17 mouse cellular contexts compared by ENCODE assay signal in genomic region chr11:78211513-78211912, GRCm38 (mm10). TPM values are rescaled to one million over a fixed set of nuclear protein-coding genes. Genes with fewer than 3 reads are reported as not detected.
A peak's percentile ranks its signal among the peaks of the same experiment; 100 is the strongest.
DNase-seq lines count a peak whose midpoint lies in the region; ATAC-seq and TF ChIP-seq lines count a peak whose summit lies in the region.
"Had no signal": no experiment of that assay in that cellular context is flagged by ENCODE, and none has a peak within 500 bp of the region (broad histone marks: within the 10 kb centered on the region; RNA-seq: fewer than 3 reads in every experiment).

No protein-coding gene starts in this region.

- no peaks in the 10 kb centered on the region for H3K27me3 ChIP-seq in lung, postnatal 0 days (replicated peaks; ENCODE audit: insufficient read depth, low read length)
- no peaks in the 10 kb centered on the region for H3K27me3 ChIP-seq in stomach, postnatal 0 days (ENCODE audit: control insufficient read depth, insufficient read depth, low read length)
- H3K27me3 ChIP-seq: embryonic facial prominence, embryonic 12.5 days had no signal

- DNase-seq in lung, postnatal 0 days (ENCODE audit: low spot score), result peak; percentile 52
- DNase-seq in lung, adult 2 months, result no peak
- peak; percentile 56 for DNase-seq in adipocyte (ENCODE audit: low spot score)
- DNase-seq in stomach, postnatal 0 days (ENCODE audit: low spot score), result peak; percentile 72
- DNase-seq in retina, embryonic 14.5 days (ENCODE audit: low spot score), result no peak
- DNase-seq: adrenal gland, adult 8-10 months; adrenal gland, postnatal 14 days; adrenal gland, postnatal 36 days; cerebellum, adult 11-12 months; cerebellum, adult 2 months; cerebellum, adult 9-10 months; cerebellum, postnatal 10 days; cerebellum, postnatal 25 days had no signal

- WGBS in lung, postnatal 0 days, result 53% methylated on average over 5 of the region's 5 CpGs
- WGBS in lung, adult 2 months, result 65% methylated on average over 5 of the region's 5 CpGs
- 66% methylated on average over 5 of the region's 5 CpGs for WGBS in stomach, postnatal 0 days

- H3K36me3 ChIP-seq in lung, postnatal 0 days (ENCODE audit: insufficient read depth, low read length), result peaks cover 82% of the 10 kb centered on the region
- peaks cover 57% of the 10 kb centered on the region for H3K36me3 ChIP-seq in stomach, postnatal 0 days (ENCODE audit: control insufficient read depth, insufficient read depth, low read length)

- no peaks in the 10 kb centered on the region for H3K9me3 ChIP-seq in lung, postnatal 0 days (ENCODE audit: low read length)
- H3K9me3 ChIP-seq in stomach, postnatal 0 days (ENCODE audit: control insufficient read depth, low read length), result no peaks in the 10 kb centered on the region
- H3K9me3 ChIP-seq: embryonic facial prominence, embryonic 10.5 days; embryonic facial prominence, embryonic 12.5 days had no signal

- H3K4me1 ChIP-seq in lung, postnatal 0 days (ENCODE audit: insufficient read depth, low read depth, low read length), result no peaks in the 10 kb centered on the region
- no peaks in the 10 kb centered on the region for H3K4me1 ChIP-seq in lung, adult 2 months (ENCODE audit: control insufficient read depth, insufficient read depth, low read length)
- H3K4me1 ChIP-seq in stomach, postnatal 0 days (replicated peaks; ENCODE audit: control insufficient read depth, insufficient read depth), result no peaks in the 10 kb centered on the region
- H3K4me1 ChIP-seq: embryonic facial prominence, embryonic 10.5 days; embryonic facial prominence, embryonic 12.5 days had no signal

- H3K27ac ChIP-seq in lung, postnatal 0 days (ENCODE audit: low read length), result no peak overlapping the region
- H3K27ac ChIP-seq in stomach, postnatal 0 days (replicated peaks), result no peak overlapping the region
- H3K27ac ChIP-seq: embryonic facial prominence, embryonic 10.5 days; embryonic facial prominence, embryonic 12.5 days had no signal

- no peak for TF ChIP-seq CTCF in lung, postnatal 0 days (IDR thresholded peaks at IDR 0.05)
- TF ChIP-seq CTCF in lung, adult 2 months (IDR thresholded peaks at IDR 0.05; ENCODE audit: insufficient read depth, low read length), result no peak
- no peak for TF ChIP-seq CTCF in stomach, postnatal 0 days (IDR thresholded peaks at IDR 0.05; ENCODE audit: low read depth)

- no peak overlapping the region for H3K9ac ChIP-seq in lung, postnatal 0 days (replicated peaks; ENCODE audit: low read depth)
- H3K9ac ChIP-seq in stomach, postnatal 0 days (ENCODE audit: low read length), result no peak overlapping the region
- H3K9ac ChIP-seq: embryonic facial prominence, embryonic 12.5 days had no signal

- no peak overlapping the region for H3K4me3 ChIP-seq in lung, postnatal 0 days (ENCODE audit: low read depth, low read length)
- no peak overlapping the region for H3K4me3 ChIP-seq in lung, adult 2 months (replicated peaks; ENCODE audit: extremely low read depth, low read depth, low read length)
- no peak overlapping the region for H3K4me3 ChIP-seq in stomach, postnatal 0 days (ENCODE audit: low read depth, low read length)
- H3K4me3 ChIP-seq: embryonic facial prominence, embryonic 10.5 days; embryonic facial prominence, embryonic 12.5 days had no signal

- TF ChIP-seq EP300 in lung, postnatal 0 days (IDR thresholded peaks at IDR 0.05), result no peak
- no peak for TF ChIP-seq EP300 in stomach, postnatal 0 days (optimal IDR thresholded peaks at IDR 0.05)

- TF ChIP-seq POLR2A in lung, adult 2 months (IDR thresholded peaks at IDR 0.05; ENCODE audit: borderline replicate concordance, extremely low read depth, low read depth, low read length), result no peak

- H3K4me2 ChIP-seq in lung, postnatal 0 days (replicated peaks; ENCODE audit: low read depth, low read length), result no peak overlapping the region
- H3K4me2 ChIP-seq in stomach, postnatal 0 days (replicated peaks; ENCODE audit: low read depth), result no peak overlapping the region
- H3K4me2 ChIP-seq: embryonic facial prominence, embryonic 12.5 days had no signal

- ATAC-seq in lung, postnatal 0 days, result no peak
- ATAC-seq in stomach, postnatal 0 days (ENCODE audit: low FRiP score, low TSS enrichment), result 0 out of 2 replicates have a peak, but pooled peaks have one; percentile 63
- ATAC-seq: forebrain, embryonic 14.5 days; forebrain, embryonic 16.5 days had no signal

RNA-seq across cellular contexts. Expression of gene Proca1, which starts 18.3 kb away (rescaled TPM):
- polyA plus RNA-seq in lung, postnatal 0 days (2015; fragmentation: Nextera tagmentation; extraction: Ambion mirVana), result 8.1 and 11.2 TPM in 2 replicates
- 0.87 and 1.4 TPM in 2 replicates for polyA plus RNA-seq in lung, adult 2 months (2012; rRNA removed)
- 0.98 and 1.0 TPM in 2 replicates for polyA plus RNA-seq in stomach, postnatal 0 days (2015; fragmentation: Nextera tagmentation; extraction: Ambion mirVana)

RNA-seq across cellular contexts. Expression of gene Rab34, which starts 23.3 kb away (rescaled TPM):
- 103 and 104 TPM in 2 replicates for polyA plus RNA-seq in lung, postnatal 0 days (2015; fragmentation: Nextera tagmentation; extraction: Ambion mirVana)
- polyA plus RNA-seq in lung, adult 2 months (2012; rRNA removed), result 45.4 and 59.2 TPM in 2 replicates
- 59.0 and 61.4 TPM in 2 replicates for polyA plus RNA-seq in stomach, postnatal 0 days (2015; fragmentation: Nextera tagmentation; extraction: Ambion mirVana)

RNA-seq across cellular contexts. Expression of gene Rpl23a, which starts 28.1 kb away (rescaled TPM):
- 991 and 1,079 TPM in 2 replicates for polyA plus RNA-seq in lung, postnatal 0 days (2015; fragmentation: Nextera tagmentation; extraction: Ambion mirVana)
- polyA plus RNA-seq in lung, adult 2 months (2012; rRNA removed), result 103 and 212 TPM in 2 replicates
- 1,145 and 1,168 TPM in 2 replicates for polyA plus RNA-seq in stomach, postnatal 0 days (2015; fragmentation: Nextera tagmentation; extraction: Ambion mirVana)

RNA-seq across cellular contexts. Expression of gene Sdf2, which starts 34.0 kb away (rescaled TPM):
- polyA plus RNA-seq in lung, postnatal 0 days (2015; fragmentation: Nextera tagmentation; extraction: Ambion mirVana), result 96.2 and 109 TPM in 2 replicates
- polyA plus RNA-seq in lung, adult 2 months (2012; rRNA removed), result 67.6 and 81.7 TPM in 2 replicates
- polyA plus RNA-seq in stomach, postnatal 0 days (2015; fragmentation: Nextera tagmentation; extraction: Ambion mirVana), result 103 and 106 TPM in 2 replicates

RNA-seq across cellular contexts. Expression of gene Supt6, which starts 34.3 kb away (rescaled TPM):
- polyA plus RNA-seq in lung, postnatal 0 days (2015; fragmentation: Nextera tagmentation; extraction: Ambion mirVana), result 11.4 and 12.2 TPM in 2 replicates
- polyA plus RNA-seq in lung, adult 2 months (2012; rRNA removed), result 21.0 and 26.5 TPM in 2 replicates
- 11.1 and 11.7 TPM in 2 replicates for polyA plus RNA-seq in stomach, postnatal 0 days (2015; fragmentation: Nextera tagmentation; extraction: Ambion mirVana)

Comparison
In these comparisons a context has a peak if more than half of its experiments do, and no peak if none do; other contexts are left out.
1. DNase-seq: peak in lung, postnatal 0 days (single experiment), adipocyte (single experiment) and stomach, postnatal 0 days (single experiment); none in lung, adult 2 months (single experiment) and retina, embryonic 14.5 days (single experiment).